Mouse (Mus musculus) liver, postnatal 0 days (tissue): ENCODE results near the gene Habp2. TPM values are rescaled to one million over a fixed set of nuclear protein-coding genes. Genes with fewer than 3 reads are reported as not detected.

Experiments
- ATAC-seq: fragments of 200-750 bp; cut with Nextera tagmentation; 2 replicates; pipeline ENCODE4 v1.8.0; 2017; ENCODE audit warnings: mild to moderate bottlenecking, moderate library complexity
- DNase-seq: peaks from one replicate; pipeline ENCODE4 v3.0.0-alpha.2; 2016
- H3K27ac ChIP-seq: fragments of 300-500 bp; sonication (generic); 2 replicates; pipeline ENCODE4 v1.5.1; 2014; ENCODE audit warnings: antibody characterized with exemption, moderate library complexity, mild to moderate bottlenecking, low read depth
- H3K27me3 ChIP-seq: fragments of 300-500 bp; sonication (generic); 2 replicates; pipeline ENCODE4 v1.6.1; 2014; ENCODE audit warnings: low read length, control low read depth, mixed read lengths; ENCODE audit not compliant: insufficient read depth
- H3K36me3 ChIP-seq: fragments of 300-500 bp; sonication (generic); replicated peaks from 2 replicates; pipeline ENCODE4 v1.6.1; 2014; ENCODE audit warnings: mild to moderate bottlenecking, control low read depth, low read length, moderate library complexity, mixed read lengths; ENCODE audit not compliant: insufficient read depth
- H3K4me1 ChIP-seq: fragments of 300-500 bp; sonication (generic); 2 replicates; pipeline ENCODE4 v1.6.1; 2014; ENCODE audit warnings: antibody characterized with exemption, mild to moderate bottlenecking, control low read depth; ENCODE audit not compliant: insufficient read depth
- H3K4me2 ChIP-seq: fragments of 300-500 bp; sonication (generic); 2 replicates; pipeline ENCODE4 v1.6.1; 2014; ENCODE audit warnings: low read depth, mild to moderate bottlenecking, low read length, moderate library complexity, mixed read lengths
- H3K4me3 ChIP-seq: fragments of 300-500 bp; sonication (generic); 2 replicates; pipeline ENCODE4 v1.5.1; 2014; ENCODE audit warnings: low read depth, low read length
- H3K9ac ChIP-seq: fragments of 300-500 bp; sonication (generic); replicated peaks from 2 replicates; pipeline ENCODE4 v1.6.1; 2014; ENCODE audit warnings: mild to moderate bottlenecking, moderate library complexity
- H3K9me3 ChIP-seq: fragments of 300-500 bp; sonication (generic); 2 replicates; pipeline ENCODE4 v1.6.1; 2016; ENCODE audit warnings: mild to moderate bottlenecking, control low read depth, low read length, mixed read lengths
- CTCF ChIP-seq: sonication (generic); IDR thresholded peaks from 2 replicates; pipeline ENCODE4 v1.5.1; 2016; ENCODE audit warnings: antibody characterized with exemption, low read depth
- EP300 ChIP-seq: IDR thresholded peaks from 2 replicates; pipeline ENCODE4 v1.6.1; 2016; ENCODE audit warnings: antibody characterized with exemption, low read depth, mild to moderate bottlenecking
- WGBS: fragments of 180-500 bp; shearing (Covaris S2); extraction: QIAGEN DNeasy Blood & Tissue Kit; methylation state at CpG from one replicate; pipeline ENCODE4 v1.1.7; 2014; ENCODE audit not compliant: insufficient replicate concordance; 5-methylcytosine and 5-hydroxymethylcytosine counted together
- polyA plus RNA-seq: library from polyadenylated mRNA; unstranded; fragments of >200 nt; fragmentation: Nextera tagmentation; extraction: Ambion mirVana; gene quantifications from 2 replicates; pipeline ENCODE4 v1.2.1, GENCODE M21; 2015

The Habp2 gene
- polyA plus RNA-seq, 1 experiment from 2014 or later, result 48.4 TPM

DNA sequence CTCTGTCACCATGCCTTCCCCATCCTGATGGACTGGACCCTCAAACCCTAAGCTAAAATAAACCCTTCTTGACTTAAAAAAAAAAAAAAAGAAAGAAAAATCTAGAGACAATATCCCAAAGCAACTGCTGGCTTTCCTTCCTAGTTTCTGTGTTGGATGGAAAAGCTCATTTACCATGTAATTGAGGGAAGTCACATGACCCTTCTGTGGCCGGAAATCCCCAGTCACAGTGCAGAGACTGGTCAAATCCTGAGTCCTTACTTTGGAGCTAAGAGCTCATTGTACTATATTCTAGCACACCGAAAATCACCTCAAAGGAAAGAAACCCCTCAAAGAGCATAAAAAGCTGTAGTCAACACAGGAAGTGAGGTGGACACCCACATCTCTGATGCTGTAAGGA lies 72.0 kb downstream of the Habp2 start:
- Histone ChIP-seq H3K27me3 (no peaks in the 10 kb centered on the region), H3K36me3 (no peaks in the 10 kb centered on the region), H3K4me2 (no peak overlapping the region), H3K9ac (no peak overlapping the region), H3K4me1 (no peaks in the 10 kb centered on the region), H3K27ac (no peak overlapping the region), H3K4me3 (no peak overlapping the region), H3K9me3 (no peaks in the 10 kb centered on the region)
- TF ChIP-seq CTCF, result no peak
- no peak for TF ChIP-seq EP300
- WGBS, result 53% methylated on average over 2 of the region's 2 CpGs
- ATAC-seq (no peak), DNase-seq (no peak)

DNA sequence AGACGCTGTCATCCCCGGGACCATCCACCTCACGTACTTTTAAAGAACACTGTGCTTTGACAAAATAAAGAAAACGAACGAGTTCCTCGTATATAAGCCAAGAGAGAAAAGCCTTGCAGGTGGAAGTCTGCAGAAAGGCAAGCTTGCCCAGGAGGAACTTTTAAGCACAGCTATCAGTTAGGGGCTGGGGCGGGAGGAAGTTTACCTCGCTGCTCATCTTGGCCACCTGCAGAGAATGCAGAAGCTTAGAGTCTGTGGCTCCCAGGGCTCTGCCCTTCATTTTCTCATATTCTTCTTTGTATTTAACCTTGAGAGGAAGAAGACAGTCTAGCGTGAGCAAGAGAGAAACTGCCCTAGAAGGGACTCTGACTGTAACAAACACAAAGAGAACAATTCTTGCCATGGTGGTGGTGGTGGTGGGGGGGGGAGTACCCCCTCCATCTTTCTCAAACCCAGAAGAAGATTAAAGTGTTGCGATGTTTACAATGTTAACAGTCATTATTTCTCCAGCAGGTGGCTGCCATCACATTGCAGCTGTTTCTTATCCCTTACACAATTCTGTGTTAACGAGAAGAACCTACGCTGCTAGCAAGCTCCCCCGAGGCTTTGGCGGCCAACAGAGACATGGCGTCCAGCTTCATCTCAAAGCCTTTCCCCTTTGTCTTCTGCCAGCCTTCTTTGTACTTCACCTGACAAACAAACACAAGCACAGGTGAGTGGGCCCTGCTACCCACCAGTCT lies 77.0 kb downstream of the Habp2 start:
- DNase-seq, result no peak
- no peaks in the 10 kb centered on the region for H3K36me3 ChIP-seq
- no peak overlapping the region for H3K27ac ChIP-seq
- no peak overlapping the region for H3K4me3 ChIP-seq
- H3K4me1 ChIP-seq, result no peaks in the 10 kb centered on the region
- H3K4me2 ChIP-seq, result no peak overlapping the region
- H3K9me3 ChIP-seq, result no peaks in the 10 kb centered on the region
- no peaks in the 10 kb centered on the region for H3K27me3 ChIP-seq
- WGBS, result 52% methylated on average over 15 of the region's 15 CpGs
- no peak for ATAC-seq
- no peak for TF ChIP-seq EP300
- TF ChIP-seq CTCF, result no peak
- no peak overlapping the region for H3K9ac ChIP-seq

DNA sequence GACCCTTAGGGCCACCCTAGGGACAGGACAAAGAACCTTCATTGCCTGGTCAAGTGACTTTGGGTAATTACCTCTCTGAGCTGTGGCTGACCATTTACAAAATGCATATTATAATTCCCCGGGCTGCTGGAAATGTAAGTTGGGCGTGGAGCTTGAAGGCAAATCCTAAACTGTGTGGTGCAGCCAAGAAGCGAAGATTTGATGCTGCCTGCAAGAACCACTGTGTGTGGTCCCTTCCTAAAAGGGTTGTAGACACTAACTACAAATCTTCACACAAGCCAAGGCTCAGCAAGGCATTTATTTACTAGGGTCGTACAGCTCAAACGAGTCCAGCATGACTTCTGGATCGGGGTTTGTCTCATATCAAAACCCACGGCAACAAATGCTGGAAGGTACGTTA lies 77.6 kb downstream of the Habp2 start:
- no peaks in the 10 kb centered on the region for H3K4me1 ChIP-seq
- no peaks in the 10 kb centered on the region for H3K9me3 ChIP-seq
- WGBS, result 86% methylated on average over 8 of the region's 8 CpGs
- no peak for TF ChIP-seq EP300
- TF ChIP-seq CTCF, result no peak
- no peak overlapping the region for H3K9ac ChIP-seq
- no peak overlapping the region for H3K27ac ChIP-seq
- no peak overlapping the region for H3K4me3 ChIP-seq
- no peak for ATAC-seq
- no peak for DNase-seq
- H3K27me3 ChIP-seq, result no peaks in the 10 kb centered on the region
- H3K4me2 ChIP-seq, result no peak overlapping the region
- H3K36me3 ChIP-seq, result no peaks in the 10 kb centered on the region

DNA sequence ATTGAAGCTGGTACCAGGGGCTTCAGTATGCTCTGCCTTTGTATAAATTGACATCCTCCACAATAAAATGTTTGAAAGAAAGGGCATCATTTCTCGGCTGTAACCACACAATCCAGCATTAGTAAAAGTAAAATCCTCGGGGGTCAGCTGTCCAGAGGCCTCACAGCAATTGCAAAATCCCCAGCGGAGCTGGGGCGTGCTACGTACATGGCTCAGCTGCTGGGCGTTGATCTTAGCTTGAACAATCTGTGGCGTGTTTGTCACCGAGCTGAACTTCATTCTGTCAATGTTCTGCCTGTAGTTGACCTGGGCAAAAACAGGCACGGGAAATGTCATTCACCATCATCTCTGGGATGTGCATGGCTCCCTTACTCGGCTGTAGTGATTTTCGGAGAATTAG lies 79.2 kb downstream of the Habp2 start:
- peaks cover 10% of the 10 kb centered on the region for H3K4me1 ChIP-seq
- TF ChIP-seq CTCF, result no peak
- TF ChIP-seq EP300, result no peak
- H3K9ac ChIP-seq, result no peak overlapping the region
- no peak for DNase-seq
- no peaks in the 10 kb centered on the region for H3K9me3 ChIP-seq
- H3K4me3 ChIP-seq, result no peak overlapping the region
- no peak overlapping the region for H3K27ac ChIP-seq
- no peaks in the 10 kb centered on the region for H3K27me3 ChIP-seq
- no peak for ATAC-seq
- H3K36me3 ChIP-seq, result no peaks in the 10 kb centered on the region
- 66% methylated on average over 11 of the region's 11 CpGs for WGBS
- no peak overlapping the region for H3K4me2 ChIP-seq

DNA sequence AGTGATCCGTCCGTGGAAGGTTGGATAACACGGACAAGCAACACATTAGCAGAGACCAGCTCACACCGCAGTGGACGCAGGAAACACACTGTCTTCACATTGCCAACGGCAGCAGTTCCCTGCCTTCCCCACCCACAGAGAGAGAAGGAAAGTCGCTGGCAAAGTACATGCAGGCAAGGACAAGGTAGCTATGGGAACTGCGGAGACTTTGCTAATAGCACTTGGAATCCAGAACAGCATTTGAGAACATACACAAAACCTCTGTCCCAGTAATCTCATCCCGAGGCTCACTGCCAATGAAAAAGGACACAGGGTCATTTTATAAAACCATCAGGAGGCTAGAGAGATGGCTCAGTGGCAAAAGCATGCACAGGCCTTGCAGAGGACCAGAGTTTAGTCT lies 79.7 kb downstream of the Habp2 start:
- H3K27ac ChIP-seq, result no peak overlapping the region
- H3K4me2 ChIP-seq, result no peak overlapping the region
- H3K9me3 ChIP-seq, result no peaks in the 10 kb centered on the region
- TF ChIP-seq EP300 (no peak), CTCF (no peak)
- DNase-seq, result no peak
- 79% methylated on average over 9 of the region's 9 CpGs for WGBS
- no peaks in the 10 kb centered on the region for H3K36me3 ChIP-seq
- ATAC-seq, result no peak
- H3K4me1 ChIP-seq, result peaks cover 10% of the 10 kb centered on the region
- no peak overlapping the region for H3K9ac ChIP-seq
- H3K4me3 ChIP-seq, result no peak overlapping the region
- H3K27me3 ChIP-seq, result no peaks in the 10 kb centered on the region

DNA sequence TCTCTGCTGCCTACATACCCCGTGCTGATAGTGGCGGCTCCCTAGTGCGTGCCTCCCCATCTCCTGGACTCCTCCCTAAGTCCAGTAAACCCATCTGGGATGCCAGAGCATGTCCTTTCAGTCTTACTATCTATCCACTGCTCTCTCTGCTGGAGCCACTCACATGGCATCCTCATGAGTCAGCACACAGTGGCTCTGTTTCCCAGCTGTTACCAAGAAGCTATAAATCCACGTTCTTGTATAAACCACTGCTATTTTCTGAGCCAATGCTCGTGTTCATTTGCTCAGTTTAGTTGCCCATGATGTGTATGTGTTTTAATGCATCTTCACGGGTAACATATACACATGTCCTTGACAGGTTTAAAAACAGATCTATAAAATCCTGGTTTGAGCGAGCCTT lies 80.8 kb downstream of the Habp2 start:
- ATAC-seq (no peak), DNase-seq (no peak)
- no peak overlapping the region for H3K9ac ChIP-seq
- H3K4me2 ChIP-seq, result no peak overlapping the region
- no peak overlapping the region for H3K4me3 ChIP-seq
- H3K36me3 ChIP-seq, result no peaks in the 10 kb centered on the region
- no peak for TF ChIP-seq EP300
- no peak for TF ChIP-seq CTCF
- WGBS, result 73% methylated on average over 7 of the region's 7 CpGs
- no peak overlapping the region for H3K27ac ChIP-seq
- peaks cover 10% of the 10 kb centered on the region for H3K4me1 ChIP-seq
- no peaks in the 10 kb centered on the region for H3K9me3 ChIP-seq
- H3K27me3 ChIP-seq, result no peaks in the 10 kb centered on the region
